Mouse (Mus musculus) hindbrain, embryonic 13.5 days (tissue): ENCODE data around the gene Camkmt. TPM values are rescaled to one million over a fixed set of nuclear protein-coding genes. Genes with fewer than 3 reads are reported as not detected.

Experiments used
- ATAC-seq: fragments of 200-750 bp; cut with Nextera tagmentation; 2 replicates; pipeline ENCODE4 v1.8.0; 2017; ENCODE audit warnings: moderate TSS enrichment; ENCODE audit not compliant: low FRiP score
- H3K27ac ChIP-seq: fragments of 300-500 bp; sonication (generic); 2 replicates; pipeline ENCODE4 v1.5.1; 2015; ENCODE audit warnings: inconsistent platforms, mild to moderate bottlenecking, moderate library complexity
- H3K27me3 ChIP-seq: fragments of 300-500 bp; sonication (generic); 2 replicates; pipeline ENCODE4 v1.6.1; 2015; ENCODE audit warnings: mild to moderate bottlenecking, inconsistent platforms
- H3K36me3 ChIP-seq: fragments of 300-500 bp; sonication (generic); 2 replicates; pipeline ENCODE4 v1.6.1; 2015; ENCODE audit warnings: mild to moderate bottlenecking, inconsistent platforms
- H3K4me1 ChIP-seq: fragments of 300-500 bp; sonication (generic); replicated peaks from 2 replicates; pipeline ENCODE4 v1.6.1; 2015; ENCODE audit warnings: inconsistent platforms
- H3K4me2 ChIP-seq: fragments of 300-500 bp; sonication (generic); 2 replicates; pipeline ENCODE4 v1.6.1; 2015; ENCODE audit warnings: inconsistent platforms, mild to moderate bottlenecking, moderate library complexity
- H3K4me3 ChIP-seq: fragments of 300-500 bp; sonication (generic); 2 replicates; pipeline ENCODE4 v1.5.1; 2015; ENCODE audit warnings: mild to moderate bottlenecking, inconsistent platforms
- H3K9ac ChIP-seq: fragments of 300-500 bp; sonication (generic); 2 replicates; pipeline ENCODE4 v1.6.1; 2015; ENCODE audit warnings: mild to moderate bottlenecking, inconsistent platforms
- H3K9me3 ChIP-seq: fragments of 300-500 bp; sonication (generic); 2 replicates; pipeline ENCODE4 v1.6.1; 2016; ENCODE audit warnings: inconsistent platforms
- WGBS: fragments of 180-500 bp; shearing (Covaris S2); methylation state at CpG from one replicate; pipeline ENCODE4 v1.1.7; 2015; 5-methylcytosine and 5-hydroxymethylcytosine counted together
- polyA plus RNA-seq: library from polyadenylated mRNA; unstranded; fragments of >200 nt; fragmentation: Nextera tagmentation; extraction: Ambion mirVana; gene quantifications from 2 replicates; pipeline ENCODE4 v1.2.1, GENCODE M21; 2015

Gene Camkmt
- polyA plus RNA-seq, 1 experiment from 2014 or later = 18.3 TPM

GRCm38 (mm10) chr17:85266831-85267422 lies 176.6 kb downstream of the Camkmt start:
- Histone ChIP-seq H3K9me3 (no peaks in the 10 kb centered on the region), H3K27ac (no peak overlapping the region), H3K27me3 (no peaks in the 10 kb centered on the region), H3K4me3 (no peak overlapping the region), H3K4me1 (peaks cover 12% of the 10 kb centered on the region), H3K4me2 (no peak overlapping the region), H3K36me3 (no peaks in the 10 kb centered on the region), H3K9ac (no peak overlapping the region)
- WGBS = 72% methylated on average over 12 of the region's 12 CpGs
- ATAC-seq = no peak

- peak overlapping the region; percentile 16; the same call in 1 of the 2 replicates for H3K4me2 ChIP-seq
- H3K4me1 ChIP-seq = peaks cover 13% of the 10 kb centered on the region
Observed at GRCm38 (mm10) chr17:85271466-85272175, 181.3 kb downstream of the Camkmt start.

GRCm38 (mm10) chr17:85279720-85280119 lies 189.4 kb downstream of the Camkmt start:
- Histone ChIP-seq H3K4me1 (no peaks in the 10 kb centered on the region), H3K27me3 (no peaks in the 10 kb centered on the region), H3K4me3 (no peak overlapping the region), H3K9me3 (0 out of 2 replicates have a peak, but pooled peaks cover 2% of the 10 kb centered on the region), H3K4me2 (no peak overlapping the region), H3K36me3 (no peaks in the 10 kb centered on the region), H3K9ac (no peak overlapping the region), H3K27ac (no peak overlapping the region)
- ATAC-seq = no peak
- WGBS = 85% methylated on average over 7 of the region's 7 CpGs

More at GRCm38 (mm10) chr17:85271466-85272175, 181.3 kb downstream of the Camkmt start:
- ATAC-seq = no peak
- no peaks in the 10 kb centered on the region for H3K9me3 ChIP-seq
- H3K4me3 ChIP-seq = no peak overlapping the region
- no peak overlapping the region for H3K9ac ChIP-seq
- H3K27me3 ChIP-seq = no peaks in the 10 kb centered on the region
- H3K36me3 ChIP-seq = no peaks in the 10 kb centered on the region
- WGBS = 40% methylated on average over 20 of the region's 20 CpGs
- H3K27ac ChIP-seq = no peak overlapping the region

- Histone ChIP-seq H3K9me3 (0 out of 2 replicates have a peak, but pooled peaks cover 2% of the 10 kb centered on the region), H3K4me1 (no peaks in the 10 kb centered on the region), H3K4me2 (no peak overlapping the region), H3K36me3 (no peaks in the 10 kb centered on the region), H3K27ac (no peak overlapping the region), H3K27me3 (no peaks in the 10 kb centered on the region), H3K9ac (no peak overlapping the region), H3K4me3 (no peak overlapping the region)
- WGBS = 70% methylated on average over 5 of the region's 5 CpGs
- ATAC-seq = no peak
Observed at GRCm38 (mm10) chr17:85282447-85282846, 192.1 kb downstream of the Camkmt start.

GRCm38 (mm10) chr17:85291154-85291553 lies 200.8 kb downstream of the Camkmt start:
- 89% methylated on average over 4 of the region's 4 CpGs for WGBS
- Histone ChIP-seq H3K27ac (no peak overlapping the region), H3K4me3 (no peak overlapping the region), H3K9me3 (no peaks in the 10 kb centered on the region; the same call in 1 of the 2 replicates), H3K9ac (no peak overlapping the region), H3K36me3 (no peaks in the 10 kb centered on the region; the same call in 1 of the 2 replicates), H3K4me1 (no peaks in the 10 kb centered on the region), H3K4me2 (no peak overlapping the region), H3K27me3 (no peaks in the 10 kb centered on the region)
- no peak for ATAC-seq

- no peaks in the 10 kb centered on the region for H3K4me1 ChIP-seq
- ATAC-seq = no peak
- no peak overlapping the region for H3K4me3 ChIP-seq
- H3K27me3 ChIP-seq = no peaks in the 10 kb centered on the region
- H3K9me3 ChIP-seq = no peaks in the 10 kb centered on the region; the same call in 1 of the 2 replicates
- H3K27ac ChIP-seq = no peak overlapping the region
- no peak overlapping the region for H3K4me2 ChIP-seq
- 89% methylated on average over 5 of the region's 5 CpGs for WGBS
- H3K36me3 ChIP-seq = no peaks in the 10 kb centered on the region; the same call in 1 of the 2 replicates
- no peak overlapping the region for H3K9ac ChIP-seq
Observed at GRCm38 (mm10) chr17:85291601-85292000, 201.2 kb downstream of the Camkmt start.

- Histone ChIP-seq H3K9ac (no peak overlapping the region), H3K27me3 (no peaks in the 10 kb centered on the region), H3K36me3 (no peaks in the 10 kb centered on the region; the same call in 1 of the 2 replicates), H3K9me3 (no peaks in the 10 kb centered on the region; the same call in 1 of the 2 replicates), H3K27ac (no peak overlapping the region), H3K4me2 (no peak overlapping the region), H3K4me1 (no peaks in the 10 kb centered on the region), H3K4me3 (no peak overlapping the region)
- WGBS = 89% methylated on average over 6 of the region's 6 CpGs
- no peak for ATAC-seq
Observed at GRCm38 (mm10) chr17:85292276-85292675, 201.9 kb downstream of the Camkmt start.

- no peaks in the 10 kb centered on the region for H3K27me3 ChIP-seq
- peaks cover 5% of the 10 kb centered on the region; the same call in 1 of the 2 replicates for H3K9me3 ChIP-seq
- H3K4me2 ChIP-seq = no peak overlapping the region
- H3K4me1 ChIP-seq = no peaks in the 10 kb centered on the region
- H3K4me3 ChIP-seq = no peak overlapping the region
- WGBS = 97% methylated on average over 3 of the region's 3 CpGs
- no peaks in the 10 kb centered on the region for H3K36me3 ChIP-seq
- ATAC-seq = no peak
- no peak overlapping the region for H3K27ac ChIP-seq
- no peak overlapping the region for H3K9ac ChIP-seq
Observed at GRCm38 (mm10) chr17:85303686-85304085, 213.3 kb downstream of the Camkmt start.

GRCm38 (mm10) chr17:85308566-85308965 lies 218.2 kb downstream of the Camkmt start:
- Histone ChIP-seq H3K27ac (no peak overlapping the region), H3K4me2 (no peak overlapping the region), H3K9me3 (0 out of 2 replicates have a peak, but pooled peaks cover under 1% of the 10 kb centered on the region), H3K9ac (no peak overlapping the region), H3K4me1 (no peaks in the 10 kb centered on the region), H3K4me3 (no peak overlapping the region), H3K36me3 (no peaks in the 10 kb centered on the region), H3K27me3 (no peaks in the 10 kb centered on the region)
- no peak for ATAC-seq
- 72% methylated on average over 7 of the region's 7 CpGs for WGBS

- Histone ChIP-seq H3K4me3 (no peak overlapping the region), H3K9me3 (no peaks in the 10 kb centered on the region), H3K4me2 (no peak overlapping the region), H3K4me1 (no peaks in the 10 kb centered on the region), H3K27ac (no peak overlapping the region), H3K27me3 (no peaks in the 10 kb centered on the region), H3K9ac (no peak overlapping the region), H3K36me3 (no peaks in the 10 kb centered on the region)
- ATAC-seq = no peak
- WGBS = 92% methylated on average over 10 of the region's 10 CpGs
Observed at GRCm38 (mm10) chr17:85309046-85309445, 218.7 kb downstream of the Camkmt start.

- Histone ChIP-seq H3K9ac (no peak overlapping the region), H3K4me1 (no peaks in the 10 kb centered on the region), H3K36me3 (no peaks in the 10 kb centered on the region), H3K9me3 (no peaks in the 10 kb centered on the region), H3K4me2 (no peak overlapping the region), H3K4me3 (no peak overlapping the region), H3K27me3 (no peaks in the 10 kb centered on the region), H3K27ac (no peak overlapping the region)
- 77% methylated on average over 13 of the region's 13 CpGs for WGBS
- ATAC-seq = no peak
Observed at GRCm38 (mm10) chr17:85311348-85311747, 221.0 kb downstream of the Camkmt start.

GRCm38 (mm10) chr17:85318401-85318800 lies 228.0 kb downstream of the Camkmt start:
- no peaks in the 10 kb centered on the region for H3K36me3 ChIP-seq
- H3K9ac ChIP-seq = no peak overlapping the region
- H3K9me3 ChIP-seq = no peaks in the 10 kb centered on the region
- no peak overlapping the region; the same call in 1 of the 2 replicates for H3K27ac ChIP-seq
- no peaks in the 10 kb centered on the region for H3K4me1 ChIP-seq
- H3K4me3 ChIP-seq = no peak overlapping the region
- ATAC-seq = no peak
- no peak overlapping the region for H3K4me2 ChIP-seq
- 76% methylated on average over 10 of the region's 10 CpGs for WGBS
- H3K27me3 ChIP-seq = no peaks in the 10 kb centered on the region
